Mouse (Mus musculus) liver, adult 2 months (tissue): ENCODE results near the gene Zcchc17.

Source experiments
- CTCF ChIP-seq: fragments of 200-500 bp; IDR thresholded peaks from 2 replicates; pipeline ENCODE4 v1.5.1; 2011; ENCODE audit warnings: low read depth, low read length, control low read depth
- POLR2A ChIP-seq: fragments of 200-500 bp; IDR thresholded peaks from 2 replicates; pipeline ENCODE4 v1.6.1; 2011; ENCODE audit warnings: low read length, control low read depth; ENCODE audit not compliant: insufficient read depth; ENCODE audit errors: extremely low read depth

- TF ChIP-seq POLR2A (no peak), CTCF (no peak)
Measured at GRCm38 (mm10) chr4:130306796-130307630, 52.7 kb downstream of the Zcchc17 start.
